Mouse (Mus musculus): ENCODE measurements around the gene Ccdc110.

Ccdc110 gene

DNA sequence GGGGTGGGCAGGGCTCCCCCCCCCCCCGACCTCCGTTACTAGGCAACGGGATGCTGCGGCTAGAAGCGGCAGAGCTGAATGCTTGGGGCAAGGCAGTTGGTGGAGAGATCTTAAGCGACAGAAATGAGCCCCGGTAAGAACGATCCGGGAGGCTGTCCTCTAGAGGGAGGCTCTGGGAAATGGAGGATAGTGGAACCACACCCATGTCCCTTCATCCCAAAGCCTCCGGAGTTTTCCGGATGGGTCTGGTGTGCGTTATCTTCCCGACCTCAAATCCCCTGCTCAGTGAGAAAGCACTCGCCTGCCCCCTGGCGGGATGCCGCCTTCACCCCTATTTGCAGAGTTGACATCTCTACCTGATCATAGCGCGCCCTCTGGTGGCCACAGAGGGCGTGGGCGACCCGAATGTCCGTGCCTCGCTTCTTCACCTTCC is at the start of gene Ccdc110:
TSS of gene Ccdc110 (plus strand) at position 38 of the 433 bp plus-strand sequence.
- peak; percentile 95 to 98 for DNase-seq

DNA sequence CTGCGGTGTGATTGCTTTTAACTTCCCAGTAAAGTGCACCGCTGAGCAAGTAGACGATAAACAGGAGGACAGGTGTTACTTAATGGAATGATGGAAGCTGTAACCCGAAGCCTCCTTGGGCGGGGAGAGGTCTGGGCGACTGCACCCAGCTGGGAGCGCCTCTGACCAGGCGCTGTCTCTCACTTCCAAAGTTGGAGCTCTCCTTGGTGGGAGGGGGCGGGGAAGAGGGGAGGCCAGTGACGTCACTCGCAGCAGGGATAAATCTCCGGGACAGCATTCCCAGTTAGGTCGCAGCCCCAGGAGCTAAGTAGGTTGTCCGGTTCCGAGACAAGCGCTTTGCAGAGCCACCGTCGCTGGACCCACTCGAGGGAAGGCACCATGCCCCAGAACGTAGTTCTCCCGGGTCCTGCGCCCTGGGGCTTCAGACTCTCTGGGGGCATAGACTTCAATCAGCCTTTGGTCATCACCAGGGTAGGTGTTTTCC is 49.2 kb upstream of the Ccdc110 start, which contains the start of gene Pdlim3:
TSS of gene Pdlim3 (plus strand) at position 260 of the 484 bp plus-strand sequence.
- DNase-seq = peak; percentile 6 to 25

DNA sequence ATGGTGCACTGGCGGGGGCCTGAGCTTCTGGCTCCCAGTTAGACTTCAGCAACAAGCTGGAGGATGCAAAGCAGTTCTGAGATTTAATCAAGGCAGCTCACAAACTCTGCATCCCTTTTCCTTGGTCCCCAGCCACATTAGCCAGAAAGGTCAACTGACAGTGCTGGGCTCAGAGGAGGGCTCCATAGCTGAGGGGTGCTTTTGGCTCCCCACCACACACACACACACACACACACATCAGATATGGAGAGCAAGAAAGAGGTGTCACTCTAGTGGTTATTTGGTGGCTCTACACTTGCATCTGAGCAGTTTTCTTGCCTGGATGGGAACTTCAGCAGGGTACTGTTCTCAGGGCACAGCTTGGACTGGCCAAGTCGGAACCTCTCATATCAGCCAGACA is 48.6 kb upstream of the Ccdc110 start:
- DNase-seq = peak in 1 of 2 experiments; percentile 2

DNA sequence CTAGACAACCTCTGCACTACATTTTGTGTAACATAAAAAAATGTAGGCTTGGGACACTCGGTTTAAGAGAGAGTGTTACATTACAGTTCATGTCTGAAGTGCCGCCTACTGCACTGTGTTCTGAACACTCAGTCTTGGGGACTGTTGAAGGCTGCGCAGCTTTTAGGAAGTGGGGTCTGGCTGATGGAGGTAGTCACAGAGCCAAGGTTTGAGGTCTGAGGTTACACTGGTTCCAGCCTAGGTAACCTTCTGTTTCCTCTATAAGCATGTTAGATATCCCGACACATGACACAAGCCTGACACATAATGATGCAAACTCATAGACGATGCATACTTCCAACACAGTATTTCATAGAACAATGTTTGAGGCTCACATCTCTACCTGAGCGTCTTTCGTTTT is 44.7 kb upstream of the Ccdc110 start:
- DNase-seq = no peak

DNA sequence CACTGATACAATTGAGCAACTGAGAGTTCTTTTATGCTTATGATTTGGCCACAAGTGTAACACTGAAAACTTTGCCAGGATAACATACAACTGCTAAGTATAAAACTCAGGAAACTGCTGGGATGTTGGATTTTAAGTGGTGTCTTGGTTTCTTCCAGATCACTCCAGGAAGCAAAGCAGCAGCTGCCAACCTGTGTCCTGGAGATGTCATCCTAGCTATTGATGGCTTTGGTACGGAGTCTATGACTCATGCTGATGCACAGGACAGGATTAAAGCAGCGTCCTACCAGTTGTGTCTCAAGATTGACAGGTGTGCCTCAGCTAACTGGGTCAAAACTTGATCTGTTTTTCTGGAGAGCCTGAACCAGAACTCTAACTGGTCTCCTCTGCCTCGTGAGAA is 37.8 kb upstream of the Ccdc110 start:
- no peak for DNase-seq

DNA sequence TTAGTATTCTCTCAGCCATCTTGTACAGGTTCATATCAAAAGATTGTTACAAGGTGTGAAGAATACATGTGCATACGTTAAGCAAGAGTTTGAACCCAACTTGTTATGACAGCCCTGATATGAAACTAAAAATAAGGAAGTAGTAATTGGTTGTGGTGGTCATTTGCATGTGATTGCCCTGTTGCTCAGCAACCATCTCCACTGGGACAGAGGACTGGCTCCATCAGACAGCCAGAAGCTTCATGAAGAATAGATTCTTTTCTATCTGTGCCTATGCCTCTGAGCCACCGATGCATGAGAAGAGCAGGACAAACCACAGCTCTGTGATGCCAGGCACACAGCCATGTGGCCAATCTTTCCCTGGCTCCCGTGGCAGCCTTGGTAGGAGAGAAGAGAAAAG is 34.6 kb upstream of the Ccdc110 start:
- DNase-seq = no peak

DNA sequence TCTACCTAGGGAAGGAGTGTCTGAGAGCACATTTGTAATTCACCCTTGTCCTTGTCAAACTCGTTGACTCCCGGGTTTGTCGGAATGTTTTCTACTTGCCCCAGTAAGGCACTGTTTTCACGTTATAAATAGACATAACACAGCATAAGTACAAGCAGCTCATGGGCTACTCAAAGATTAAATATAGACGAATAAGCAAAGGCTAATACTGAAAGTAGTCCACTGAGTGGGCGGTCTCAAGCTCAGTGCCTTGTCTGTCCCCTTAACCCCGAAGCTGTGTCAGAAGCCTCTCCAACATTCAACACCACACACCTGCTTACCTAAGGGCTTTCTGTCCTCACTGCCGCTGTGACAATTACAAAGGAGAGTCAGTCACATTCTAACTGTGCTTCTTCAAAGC is 32.8 kb upstream of the Ccdc110 start:
- DNase-seq = no peak

DNA sequence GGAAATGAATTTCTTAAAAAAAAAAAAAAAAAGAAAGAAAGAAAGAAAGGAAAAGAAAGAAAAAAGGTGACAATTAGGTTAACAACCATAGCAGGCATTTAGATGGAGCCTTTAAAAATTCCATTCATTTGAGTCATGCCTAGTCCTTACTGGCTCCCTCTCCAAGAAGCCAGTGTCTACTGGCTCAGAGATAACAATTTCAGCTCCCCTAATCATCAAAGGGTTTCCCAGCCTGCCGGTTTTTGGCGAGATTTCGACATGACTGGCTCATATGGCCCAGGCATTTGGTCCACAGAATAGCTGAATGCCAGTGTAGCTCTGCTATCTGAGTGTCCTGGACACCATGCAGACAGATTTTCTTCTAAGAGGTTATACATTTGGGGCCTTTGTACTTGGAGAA is 30.8 kb upstream of the Ccdc110 start:
- no peak for DNase-seq

DNA sequence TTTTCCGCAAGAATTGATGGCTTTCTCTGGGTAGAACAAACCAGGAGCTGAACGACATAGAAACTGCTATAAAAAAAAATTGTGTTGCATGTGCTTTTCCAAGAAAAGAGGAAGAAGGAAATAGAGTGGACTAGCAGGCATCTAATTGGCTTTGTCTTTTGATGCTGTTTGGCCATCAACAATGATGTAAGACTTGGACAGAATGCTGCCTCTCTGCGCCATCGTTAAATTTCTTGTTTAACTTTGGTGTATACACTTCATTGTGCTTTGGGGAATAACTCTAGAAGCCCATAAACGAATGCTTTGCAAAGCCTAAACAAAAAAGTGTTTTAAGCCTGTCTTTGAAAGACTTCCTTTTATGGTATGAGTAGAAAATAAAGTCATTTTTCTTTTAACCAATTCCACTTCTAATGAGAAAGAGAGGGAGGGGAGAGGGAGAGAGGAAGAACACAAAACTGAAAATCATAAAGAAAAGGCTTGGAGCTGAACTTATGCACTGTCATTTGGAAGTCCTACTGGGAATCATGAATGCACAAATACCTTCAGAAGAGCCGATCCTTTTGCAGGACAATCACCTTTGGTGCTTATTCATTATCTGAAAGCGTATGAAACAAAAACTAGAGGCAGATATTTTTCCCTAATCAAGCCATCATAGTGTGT is 28.7 kb upstream of the Ccdc110 start:
- no peak for DNase-seq

DNA sequence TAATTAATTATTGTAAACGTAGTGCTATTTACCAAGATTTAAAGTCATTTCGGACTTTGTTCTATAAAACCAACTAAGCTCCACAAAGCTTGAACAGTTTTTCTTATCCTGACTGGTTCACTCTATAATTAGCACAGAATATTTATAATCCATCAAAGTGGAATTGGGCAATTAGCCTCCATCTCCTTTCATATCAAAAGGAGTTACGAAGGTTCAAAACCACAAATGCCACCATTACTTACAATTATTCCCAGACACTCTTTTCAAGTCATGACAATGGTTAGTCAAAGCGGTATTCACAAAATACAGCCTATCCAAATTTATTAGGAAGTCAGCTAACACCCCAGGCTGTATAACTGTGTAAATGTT is 28.2 kb upstream of the Ccdc110 start:
- DNase-seq = no peak

DNA sequence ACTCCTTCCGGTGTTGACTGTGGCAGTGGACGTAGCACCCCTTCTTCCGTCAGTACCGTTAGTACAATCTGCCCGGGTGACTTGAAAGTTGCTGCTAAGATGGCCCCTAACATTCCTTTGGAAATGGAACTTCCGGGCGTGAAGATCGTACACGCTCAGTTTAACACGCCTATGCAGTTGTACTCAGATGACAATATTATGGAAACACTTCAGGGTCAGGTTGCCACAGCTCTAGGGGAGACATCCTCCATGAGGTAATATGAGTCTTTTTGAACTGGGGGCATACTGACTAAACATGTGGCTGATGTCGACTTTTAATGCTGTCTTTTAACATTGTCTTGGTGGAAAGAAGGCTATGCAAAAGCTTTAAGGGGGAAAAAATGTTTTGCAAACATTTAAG is 20.7 kb upstream of the Ccdc110 start:
- no peak for DNase-seq

DNA sequence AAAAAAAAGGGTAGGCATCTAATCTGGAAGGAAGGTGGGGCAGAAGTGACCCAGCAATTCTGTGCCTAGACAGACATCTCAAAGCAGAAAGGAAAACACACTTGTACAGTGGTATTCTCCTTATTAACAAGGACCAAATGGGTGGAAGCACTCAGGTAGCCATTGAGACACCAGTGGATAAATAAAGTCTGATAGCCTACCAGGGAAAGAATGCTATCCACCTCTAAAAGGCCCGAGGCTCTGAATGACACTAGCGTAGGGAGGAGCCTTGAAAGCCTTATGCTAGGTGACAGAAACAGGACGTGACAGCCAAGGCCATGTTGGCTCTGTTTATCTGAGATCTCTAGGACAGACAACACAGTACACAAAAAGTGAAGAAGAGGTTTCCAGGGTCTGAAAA is 17.9 kb upstream of the Ccdc110 start:
- no peak for DNase-seq

DNA sequence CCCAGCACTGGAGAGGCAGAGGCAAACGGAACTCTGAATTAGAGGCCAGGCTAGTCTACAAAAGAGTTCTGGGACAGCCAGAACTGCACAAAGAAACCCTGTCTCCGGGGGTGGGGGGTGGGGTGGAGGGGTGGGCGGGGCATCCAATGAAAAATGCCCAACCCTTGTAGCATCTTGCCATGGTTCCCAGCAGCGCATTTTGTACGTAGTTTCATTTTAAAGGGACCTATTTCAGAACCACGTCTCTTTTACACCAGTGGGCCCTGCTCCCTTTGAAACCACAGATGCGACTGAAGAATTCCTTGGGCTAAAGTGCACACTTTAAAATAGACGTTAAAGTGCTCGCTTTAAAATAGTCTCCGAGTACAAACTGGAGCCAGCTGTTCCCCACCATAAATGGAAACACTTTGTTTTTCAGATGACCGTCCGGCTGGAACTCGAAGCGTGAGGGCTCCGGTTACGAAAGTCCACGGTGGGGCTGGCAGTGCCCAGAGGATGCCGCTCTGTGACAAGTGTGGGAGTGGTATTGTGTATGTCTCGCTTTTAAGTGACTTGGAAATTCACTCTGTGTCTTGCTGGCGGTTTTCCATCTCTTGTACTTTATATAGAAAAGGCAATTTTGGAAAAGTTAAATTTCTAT is 17.3 kb upstream of the Ccdc110 start:
- no peak for DNase-seq

DNA sequence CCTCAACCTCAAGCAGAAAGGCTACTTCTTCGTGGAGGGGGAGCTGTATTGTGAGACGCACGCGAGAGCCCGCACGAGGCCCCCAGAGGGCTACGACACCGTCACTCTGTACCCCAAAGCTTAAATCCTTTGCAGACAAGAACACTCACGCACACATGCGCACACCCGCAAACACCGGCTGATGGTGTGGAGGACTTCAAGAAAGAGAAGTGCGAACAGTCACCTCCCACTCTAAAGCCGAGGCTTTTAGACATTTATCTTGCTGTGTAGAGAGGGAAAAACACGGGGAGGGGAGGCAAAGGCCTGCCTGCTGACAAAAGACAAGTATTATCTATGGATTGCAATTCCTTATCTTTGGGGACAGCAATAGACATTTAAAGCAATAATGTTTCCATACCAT is 15.5 kb upstream of the Ccdc110 start:
- no peak for DNase-seq

DNA sequence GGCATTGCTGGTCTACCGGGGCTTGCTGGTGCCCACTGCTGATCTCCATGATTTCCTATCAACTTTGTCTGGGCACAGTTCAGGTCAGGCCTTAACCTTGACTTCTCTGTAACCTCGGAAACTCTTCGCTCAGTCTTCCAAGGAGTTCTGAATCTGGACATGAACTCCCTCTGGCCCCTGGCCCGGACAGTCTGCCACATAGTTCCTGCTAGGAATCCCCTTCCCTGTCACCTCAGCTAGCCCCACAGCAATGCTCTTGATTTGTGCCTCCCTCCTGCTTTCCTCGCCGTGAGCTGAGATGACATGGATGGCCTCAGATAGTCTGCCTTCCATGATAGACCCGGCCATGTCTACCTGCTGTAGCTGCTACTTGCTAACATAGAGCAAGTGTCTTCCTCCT is 14.0 kb upstream of the Ccdc110 start:
- no peak for DNase-seq

DNA sequence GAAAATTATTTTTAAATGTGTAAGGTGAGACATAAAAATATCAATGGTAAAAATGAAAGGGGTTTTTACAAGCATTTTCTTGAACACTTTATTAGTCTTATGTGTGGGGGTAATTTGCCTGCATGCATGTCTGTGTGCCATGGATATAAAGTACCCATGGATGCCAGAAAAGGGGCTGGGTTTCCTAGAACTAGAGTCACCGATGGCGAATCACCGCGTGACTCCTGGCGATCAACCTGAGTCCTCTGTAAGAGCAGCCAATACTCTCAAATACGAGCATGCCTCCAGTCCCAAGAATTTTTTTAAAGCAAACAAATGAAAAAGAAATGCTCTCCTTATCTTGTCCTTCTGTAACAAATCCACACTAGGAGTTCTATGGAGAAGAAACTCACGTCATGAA is 12.3 kb upstream of the Ccdc110 start:
- no peak for DNase-seq

DNA sequence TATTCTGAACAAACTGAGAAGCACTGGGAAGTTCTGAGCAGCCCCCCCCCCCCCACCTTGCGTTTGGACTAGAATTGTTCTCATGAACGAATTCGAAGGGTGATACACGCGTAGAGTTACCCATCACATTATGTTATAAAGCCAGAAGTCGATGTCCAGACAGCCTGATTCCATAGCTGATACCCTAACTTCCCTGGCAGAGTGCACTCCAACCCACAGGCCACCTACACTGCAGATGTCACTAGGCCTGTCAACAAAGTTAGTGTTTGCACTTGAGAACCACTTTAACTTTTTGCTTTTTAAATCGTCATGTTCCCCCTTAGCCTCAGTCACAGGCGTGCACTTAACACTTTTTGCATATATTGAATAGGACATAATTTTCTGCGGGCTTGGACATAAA is 2.6 kb downstream of the Ccdc110 start:
- DNase-seq = no peak

DNA sequence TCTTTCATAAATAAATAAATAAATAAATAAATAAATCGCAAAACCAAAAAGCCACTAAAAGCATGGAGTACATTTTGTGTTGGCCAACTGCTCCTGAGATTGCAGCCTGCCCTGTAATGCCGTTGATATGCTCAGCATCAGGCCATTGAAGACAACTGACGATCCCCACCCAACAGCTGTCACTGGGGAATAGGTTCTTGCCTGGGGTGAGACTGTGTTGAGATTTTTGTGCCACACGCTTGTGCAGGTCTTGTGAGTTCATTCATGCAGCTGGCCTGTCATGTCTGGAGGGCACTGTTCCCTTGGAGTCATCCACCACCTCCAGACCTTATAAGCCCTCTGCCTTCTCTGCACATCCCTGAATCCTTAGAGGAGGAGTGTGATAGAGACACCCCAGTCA is 11.9 kb downstream of the Ccdc110 start:
- no peak for DNase-seq

DNA sequence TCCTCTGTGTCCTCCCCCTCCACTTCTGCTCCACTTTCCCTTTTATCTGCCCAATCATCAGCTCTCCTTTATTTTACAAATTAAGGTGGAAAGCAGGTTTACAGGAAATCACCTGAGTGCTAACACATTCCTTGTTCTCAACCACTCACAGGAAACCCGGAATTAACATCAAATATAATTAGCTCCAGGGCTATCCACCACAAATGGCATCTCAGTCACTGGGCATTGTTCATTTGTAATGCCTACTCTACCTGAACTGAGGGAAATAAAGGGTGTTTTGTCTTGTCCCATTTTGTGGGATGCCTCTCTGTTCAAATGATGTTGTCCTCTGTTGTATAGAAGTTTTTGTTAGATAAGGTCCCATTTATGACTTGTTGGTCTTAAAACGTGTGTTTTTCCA is 16.2 kb downstream of the Ccdc110 start:
- no peak for DNase-seq

DNA sequence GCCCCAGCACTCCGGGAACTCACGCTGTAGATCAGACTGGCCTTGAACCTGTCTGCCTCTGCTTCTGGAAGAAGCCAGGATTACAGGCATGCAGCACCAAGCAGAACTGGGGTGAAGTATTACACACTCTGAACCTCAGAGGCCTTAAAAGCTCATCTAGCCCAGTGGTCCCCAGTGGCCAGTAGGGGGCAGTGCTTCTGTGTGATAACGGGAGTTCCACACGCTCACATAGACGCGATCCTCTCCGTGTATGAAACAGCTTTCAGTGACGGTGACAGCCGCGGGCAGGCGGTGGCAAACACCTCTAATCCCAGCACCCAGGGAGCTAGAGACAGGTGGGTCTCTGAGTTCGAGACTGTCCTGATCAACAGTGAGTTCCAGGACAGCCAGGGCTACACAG is 36.5 kb downstream of the Ccdc110 start:
- no peak for DNase-seq

DNA sequence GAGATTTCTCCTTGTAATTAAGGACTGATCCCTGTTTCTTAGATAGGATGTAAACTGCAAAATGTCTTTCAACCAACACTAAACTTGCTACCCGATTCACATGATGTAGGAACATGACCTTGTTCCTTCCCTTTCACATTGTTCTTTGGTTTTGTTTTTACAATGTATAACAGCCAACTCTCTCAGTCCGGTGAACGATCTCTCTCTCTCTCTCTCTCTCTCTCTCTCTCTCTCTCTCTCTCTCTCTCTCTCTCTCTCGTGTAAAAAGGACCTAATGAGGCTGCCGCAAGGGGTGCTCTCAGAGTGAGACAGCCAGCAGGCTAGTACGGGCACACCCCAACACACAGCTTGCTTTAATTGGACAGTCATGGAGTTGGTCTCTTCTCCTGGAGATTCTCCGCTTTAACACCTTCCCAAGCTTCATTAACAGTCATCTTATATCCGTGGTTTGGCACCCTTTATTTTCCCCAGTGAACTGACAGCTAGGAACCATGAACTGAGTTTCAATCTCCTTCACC is 39.6 kb downstream of the Ccdc110 start:
- DNase-seq = no peak

DNA sequence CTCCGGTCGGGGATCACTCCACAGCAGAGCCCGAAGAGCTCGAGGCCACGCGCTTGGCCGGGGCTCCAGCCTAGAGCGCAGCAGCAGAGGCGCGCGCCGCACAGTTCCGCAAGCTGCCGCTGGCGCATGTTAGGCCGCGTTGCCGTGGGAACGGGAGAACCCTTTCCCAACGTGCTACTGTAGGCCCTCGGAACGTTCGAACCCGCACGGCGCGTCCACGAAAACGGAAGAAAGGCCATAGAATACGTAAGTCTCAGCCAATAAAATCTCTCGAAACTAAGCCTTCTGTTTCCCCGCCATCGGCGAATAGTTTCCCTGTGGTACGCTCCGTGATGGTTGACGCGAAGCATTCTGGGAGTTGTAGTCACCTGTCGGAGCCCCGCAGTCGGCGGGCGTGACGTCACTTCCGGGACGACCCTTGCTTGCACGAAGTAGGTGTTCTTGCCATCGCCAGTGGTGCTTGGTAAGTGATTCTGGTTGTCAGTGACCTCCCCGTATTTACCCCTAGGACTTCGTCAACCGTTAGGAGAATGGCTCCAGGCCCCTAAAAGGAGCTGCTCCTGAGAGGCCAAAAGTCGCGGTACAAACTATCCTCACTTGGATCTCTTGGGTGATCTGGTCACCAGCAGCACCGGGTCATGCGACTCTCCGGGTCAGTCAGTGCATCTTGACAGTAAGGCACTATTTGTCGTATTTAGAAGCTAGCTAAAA is 40.9 kb downstream of the Ccdc110 start, which contains the start of the genes 1700029J07Rik and Ufsp2:
TSS of gene 1700029J07Rik (minus strand) at position 127 of the 711 bp plus-strand sequence.
TSS of gene Ufsp2 (plus strand) at position 403 of the 711 bp plus-strand sequence.
- peak; percentile 98 to 99 for DNase-seq

DNA sequence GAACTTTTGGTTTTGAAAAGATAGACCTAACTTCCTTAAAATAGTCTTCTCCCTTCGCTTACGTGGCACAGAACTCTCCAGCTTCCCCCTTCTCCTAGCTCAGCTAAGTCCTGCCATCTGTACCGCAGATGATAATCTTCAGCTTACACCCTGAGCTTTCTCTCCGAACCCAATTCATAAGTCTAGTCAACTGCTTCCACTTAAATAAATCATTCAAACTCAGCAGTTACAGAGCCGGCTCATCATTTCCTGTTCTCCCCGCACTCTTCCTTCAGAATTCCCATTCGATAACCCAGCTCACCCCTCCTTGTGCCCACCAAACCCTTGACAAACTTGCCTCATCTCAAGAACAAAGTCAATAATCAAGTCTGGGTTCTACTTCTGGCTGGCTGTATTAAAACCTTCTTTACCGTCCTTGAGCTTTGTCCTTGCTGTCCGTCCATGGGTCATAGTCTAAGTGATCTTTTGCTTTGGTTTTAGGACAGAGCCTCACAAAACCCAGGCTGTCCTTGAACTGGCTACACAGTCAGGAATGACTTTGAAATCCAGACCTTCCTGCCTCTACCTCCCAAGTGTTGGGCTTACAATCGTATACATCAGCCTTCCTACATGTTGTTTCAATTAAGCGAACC is 41.5 kb downstream of the Ccdc110 start:
- no peak for DNase-seq

Data from cerebellum, postnatal 25 days (tissue).